Mouse (Mus musculus) forebrain, postnatal 0 days (tissue): ENCODE measurements at regions not wholly inside any gene's neighbourhood (a gene's known extent, or its start where the extent isn't known, plus 50 kb on each side); places are given as distances from the start of the nearest gene placed in this dataset.

Source experiments
- ATAC-seq: fragments of 200-750 bp; cut with Nextera tagmentation; 2 replicates; pipeline ENCODE4 v1.8.0; 2017; ENCODE audit warnings: mild to moderate bottlenecking, moderate library complexity
- DNase-seq: peaks from one replicate; pipeline ENCODE4 v3.0.0-alpha.2; 2015
- H3K27ac ChIP-seq: fragments of 300-500 bp; sonication (generic); 2 replicates; pipeline ENCODE4 v1.5.1; 2014; ENCODE audit warnings: low read depth, mild to moderate bottlenecking, antibody characterized with exemption, low read length, moderate library complexity, mixed read lengths
- H3K27me3 ChIP-seq: fragments of 300-500 bp; sonication (generic); 2 replicates; pipeline ENCODE4 v1.6.1; 2014; ENCODE audit warnings: mild to moderate bottlenecking, low read length, mixed read lengths; ENCODE audit not compliant: insufficient read depth
- H3K36me3 ChIP-seq: fragments of 300-500 bp; sonication (generic); 2 replicates; pipeline ENCODE4 v1.6.1; 2014; ENCODE audit warnings: mild to moderate bottlenecking, moderate library complexity; ENCODE audit not compliant: insufficient read depth
- H3K4me1 ChIP-seq: fragments of 300-500 bp; sonication (generic); 2 replicates; pipeline ENCODE4 v1.6.1; 2014; ENCODE audit warnings: antibody characterized with exemption; ENCODE audit not compliant: insufficient read depth
- H3K4me2 ChIP-seq: fragments of 300-500 bp; sonication (generic); 2 replicates; pipeline ENCODE4 v1.6.1; 2014; ENCODE audit warnings: low read depth, mild to moderate bottlenecking, moderate library complexity
- H3K4me3 ChIP-seq: fragments of 300-500 bp; sonication (generic); 2 replicates; pipeline ENCODE4 v1.5.1; 2014; ENCODE audit warnings: low read depth, low read length, mixed read lengths
- H3K9ac ChIP-seq: fragments of 300-500 bp; sonication (generic); 2 replicates; pipeline ENCODE4 v1.6.1; 2014; ENCODE audit warnings: mild to moderate bottlenecking
- H3K9me3 ChIP-seq: fragments of 300-500 bp; sonication (generic); 2 replicates; pipeline ENCODE4 v1.6.1; 2016; ENCODE audit warnings: low read length
- CTCF ChIP-seq: sonication (generic); IDR thresholded peaks from 2 replicates; pipeline ENCODE4 v1.5.1; 2016; ENCODE audit warnings: antibody characterized with exemption, control low read depth, low read depth
- WGBS: fragments of 180-500 bp; shearing (Covaris S2); extraction: QIAGEN DNeasy Blood & Tissue Kit; methylation state at CpG from one replicate; pipeline ENCODE4 v1.1.7; 2014; 5-methylcytosine and 5-hydroxymethylcytosine counted together

GRCm38 (mm10) chr6:100378533-100378874 is 91.2 kb upstream of the Rybp start:
- ATAC-seq (no peak), DNase-seq (peak; percentile 45)
- Histone ChIP-seq H3K27ac (no peak overlapping the region), H3K9me3 (0 out of 2 replicates have a peak, but pooled peaks cover 3% of the 10 kb centered on the region), H3K36me3 (no peaks in the 10 kb centered on the region), H3K9ac (no peak overlapping the region), H3K4me1 (0 out of 2 replicates have a peak, but pooled peaks cover 6% of the 10 kb centered on the region), H3K27me3 (no peaks in the 10 kb centered on the region), H3K4me2 (no peak overlapping the region), H3K4me3 (no peak overlapping the region)
- no peak for TF ChIP-seq CTCF
- 29% methylated on average over 4 of the region's 4 CpGs for WGBS

DNA sequence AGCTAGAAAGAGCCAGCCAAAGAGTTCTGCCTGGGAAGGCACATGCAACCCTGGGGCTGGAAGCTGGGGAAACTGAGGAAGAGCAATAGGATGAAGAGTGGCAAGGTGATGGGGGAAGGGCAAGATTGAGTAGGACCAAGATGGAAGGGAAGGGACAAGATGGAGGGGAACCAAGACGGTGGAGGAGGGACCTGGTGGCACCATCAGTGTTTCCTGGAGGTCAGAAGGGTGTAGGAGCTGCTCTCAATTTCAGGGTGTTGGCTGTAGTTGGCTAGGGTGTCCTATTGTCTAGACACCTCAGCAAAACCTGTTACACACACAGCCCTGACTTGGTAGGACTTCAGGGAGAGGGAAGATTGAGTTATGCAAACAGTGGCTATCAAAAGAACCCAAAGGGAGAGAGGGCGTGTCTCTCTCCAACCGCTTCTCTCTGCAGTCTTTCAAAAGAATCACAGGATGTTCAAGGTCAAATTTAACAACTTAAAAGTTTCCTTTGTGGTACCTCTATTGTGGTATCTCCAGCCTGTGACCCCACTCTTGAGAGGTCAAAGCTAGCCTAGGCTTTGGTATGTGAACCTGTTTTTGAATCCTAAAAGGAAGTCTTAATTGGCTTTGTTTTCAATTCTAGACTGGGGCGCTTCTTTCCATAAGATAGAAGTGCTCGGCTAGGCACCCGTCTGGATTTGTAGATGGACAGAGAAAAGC is 90.7 kb upstream of the Rybp start:
- no peak for TF ChIP-seq CTCF
- no peaks in the 10 kb centered on the region for H3K27me3 ChIP-seq
- WGBS, result 60% methylated on average over 6 of the region's 6 CpGs
- no peak for ATAC-seq
- H3K9ac ChIP-seq, result no peak overlapping the region
- H3K4me3 ChIP-seq, result no peak overlapping the region
- 0 out of 2 replicates have a peak, but pooled peaks cover 3% of the 10 kb centered on the region for H3K9me3 ChIP-seq
- H3K4me1 ChIP-seq, result 0 out of 2 replicates have a peak, but pooled peaks cover 6% of the 10 kb centered on the region
- H3K27ac ChIP-seq, result no peak overlapping the region
- H3K36me3 ChIP-seq, result no peaks in the 10 kb centered on the region
- H3K4me2 ChIP-seq, result no peak overlapping the region
- no peak for DNase-seq

DNA sequence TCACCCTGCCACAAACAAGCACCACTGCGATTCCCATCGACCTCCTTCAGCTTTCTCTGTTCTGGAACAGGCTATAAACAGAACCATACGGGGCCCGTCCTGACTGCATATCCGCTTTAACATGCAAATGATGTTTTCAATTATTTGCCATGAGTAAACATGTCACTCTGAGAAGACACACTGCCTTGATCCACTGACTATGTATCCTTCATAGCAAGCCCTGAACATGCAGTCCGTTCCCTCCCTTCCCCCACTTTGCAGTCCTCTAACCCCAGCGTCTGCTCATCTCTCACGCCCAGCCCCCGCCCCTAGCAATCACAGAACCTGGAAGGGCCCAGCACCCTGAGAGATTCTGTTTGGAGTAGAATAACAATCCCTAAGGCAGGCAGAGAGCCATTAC is 89.4 kb upstream of the Rybp start:
- WGBS, result 11% methylated on average over 9 of the region's 9 CpGs
- no peak for ATAC-seq
- H3K9me3 ChIP-seq, result 0 out of 2 replicates have a peak, but pooled peaks cover 3% of the 10 kb centered on the region
- TF ChIP-seq CTCF, result no peak
- no peak for DNase-seq
- no peak overlapping the region for H3K9ac ChIP-seq
- H3K27ac ChIP-seq, result no peak overlapping the region
- H3K4me1 ChIP-seq, result 0 out of 2 replicates have a peak, but pooled peaks cover 6% of the 10 kb centered on the region
- H3K36me3 ChIP-seq, result no peaks in the 10 kb centered on the region
- H3K4me2 ChIP-seq, result no peak overlapping the region
- no peak overlapping the region for H3K4me3 ChIP-seq
- no peaks in the 10 kb centered on the region for H3K27me3 ChIP-seq

DNA sequence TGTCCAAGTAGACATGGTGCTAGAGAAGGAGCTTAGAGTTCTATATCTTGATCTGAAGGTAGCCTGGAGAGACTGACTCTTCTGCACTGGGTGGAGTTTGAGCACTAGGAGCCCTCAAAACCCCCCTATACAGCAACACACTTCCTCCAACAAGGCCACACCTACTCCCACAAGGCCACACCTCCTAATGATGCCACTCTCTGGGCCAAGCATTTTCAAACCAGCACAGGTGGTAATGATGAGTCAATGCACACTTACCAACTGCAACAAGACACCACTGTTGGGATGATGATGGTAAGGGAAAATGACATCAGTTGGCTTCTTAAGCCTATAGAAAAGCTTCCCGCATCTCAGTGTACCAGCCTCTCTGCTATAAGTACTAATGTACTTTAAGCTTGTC is 83.5 kb upstream of the Rybp start:
- Histone ChIP-seq H3K9me3 (0 out of 2 replicates have a peak, but pooled peaks cover 3% of the 10 kb centered on the region), H3K4me3 (no peak overlapping the region)
- ATAC-seq, result no peak

GRCm38 (mm10) chr6:100370358-100370757 is 83.1 kb upstream of the Rybp start:
- no peak overlapping the region for H3K4me2 ChIP-seq
- DNase-seq (no peak), ATAC-seq (no peak)
- WGBS, result 91% methylated on average over 5 of the region's 5 CpGs
- H3K4me3 ChIP-seq, result no peak overlapping the region
- no peaks in the 10 kb centered on the region for H3K36me3 ChIP-seq
- H3K9ac ChIP-seq, result no peak overlapping the region
- no peak for TF ChIP-seq CTCF
- H3K4me1 ChIP-seq, result no peaks in the 10 kb centered on the region
- no peaks in the 10 kb centered on the region for H3K27me3 ChIP-seq
- no peak overlapping the region for H3K27ac ChIP-seq
- 0 out of 2 replicates have a peak, but pooled peaks cover 3% of the 10 kb centered on the region for H3K9me3 ChIP-seq

More for the DNA sequence above, 83.5 kb upstream of the Rybp start:
- no peak for TF ChIP-seq CTCF
- no peak for DNase-seq
- no peaks in the 10 kb centered on the region for H3K4me1 ChIP-seq
- no peaks in the 10 kb centered on the region for H3K27me3 ChIP-seq
- WGBS, result 94% methylated on average over 1 of the region's 1 CpGs
- H3K36me3 ChIP-seq, result no peaks in the 10 kb centered on the region
- H3K9ac ChIP-seq, result no peak overlapping the region
- H3K27ac ChIP-seq, result no peak overlapping the region
- no peak overlapping the region for H3K4me2 ChIP-seq

GRCm38 (mm10) chr6:100366231-100366630 is 78.9 kb upstream of the Rybp start:
- Histone ChIP-seq H3K4me3 (no peak overlapping the region), H3K9ac (no peak overlapping the region), H3K9me3 (no peaks in the 10 kb centered on the region), H3K27ac (no peak overlapping the region), H3K27me3 (no peaks in the 10 kb centered on the region), H3K4me2 (no peak overlapping the region), H3K36me3 (no peaks in the 10 kb centered on the region), H3K4me1 (no peaks in the 10 kb centered on the region)
- 50% methylated on average over 8 of the region's 8 CpGs for WGBS
- ATAC-seq (no peak), DNase-seq (peak; percentile 46)
- no peak for TF ChIP-seq CTCF

- Histone ChIP-seq H3K4me1 (no peaks in the 10 kb centered on the region), H3K27ac (no peak overlapping the region), H3K9me3 (no peaks in the 10 kb centered on the region), H3K4me2 (no peak overlapping the region), H3K4me3 (no peak overlapping the region), H3K36me3 (no peaks in the 10 kb centered on the region), H3K27me3 (no peaks in the 10 kb centered on the region), H3K9ac (no peak overlapping the region)
- no peak for TF ChIP-seq CTCF
- ATAC-seq, result no peak
- DNase-seq, result no peak
- 88% methylated on average over 4 of the region's 4 CpGs for WGBS
Measured at GRCm38 (mm10) chr6:100365791-100366190, 78.5 kb upstream of the Rybp start.
